Mouse (Mus musculus) urinary bladder, postnatal 14 days (tissue): ENCODE results near the gene Fars2.

Source experiments
- DNase-seq: peaks from one replicate; pipeline ENCODE4 v3.0.0; 2021; ENCODE audit warnings: low spot score

The Fars2 gene

DNA sequence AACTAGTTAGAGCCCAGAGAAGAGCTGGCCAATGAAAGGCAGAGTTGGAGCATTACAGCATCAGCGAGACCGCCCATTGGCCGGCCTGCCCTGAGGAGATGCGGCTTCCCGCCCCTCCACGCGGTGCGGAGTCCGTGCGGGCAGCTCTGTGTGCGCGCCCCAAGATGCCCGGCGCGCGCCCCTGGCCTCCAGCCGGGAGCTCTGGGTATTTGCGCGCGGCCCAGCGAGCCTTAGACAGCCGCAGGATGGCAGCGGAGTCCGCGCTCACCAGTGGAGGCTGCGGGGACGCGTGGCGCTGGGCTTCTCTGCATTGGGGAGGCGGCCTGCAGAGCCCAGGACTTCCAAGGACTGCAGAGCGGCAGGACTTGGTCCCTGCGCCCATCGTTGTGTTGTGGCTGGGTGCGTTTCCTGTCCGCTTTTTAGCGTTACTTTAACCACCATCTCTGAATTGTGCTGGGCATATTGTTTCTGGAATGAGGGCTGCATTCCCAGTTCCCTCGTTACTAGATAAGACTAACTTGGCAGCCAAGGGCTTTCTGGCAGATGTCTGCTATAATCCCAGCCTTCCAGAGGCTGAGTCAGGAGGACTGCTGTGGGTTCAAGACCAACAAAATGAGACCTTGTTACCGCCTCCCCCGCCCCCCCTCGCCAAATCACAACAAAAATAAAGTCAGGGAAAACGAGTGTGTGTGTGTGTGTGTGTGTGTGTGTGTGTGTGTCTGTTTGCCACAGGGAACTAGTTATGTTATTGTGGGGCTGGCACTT, 461.5 kb downstream of the Fars2 start:
- DNase-seq, result peak; percentile 46

DNA sequence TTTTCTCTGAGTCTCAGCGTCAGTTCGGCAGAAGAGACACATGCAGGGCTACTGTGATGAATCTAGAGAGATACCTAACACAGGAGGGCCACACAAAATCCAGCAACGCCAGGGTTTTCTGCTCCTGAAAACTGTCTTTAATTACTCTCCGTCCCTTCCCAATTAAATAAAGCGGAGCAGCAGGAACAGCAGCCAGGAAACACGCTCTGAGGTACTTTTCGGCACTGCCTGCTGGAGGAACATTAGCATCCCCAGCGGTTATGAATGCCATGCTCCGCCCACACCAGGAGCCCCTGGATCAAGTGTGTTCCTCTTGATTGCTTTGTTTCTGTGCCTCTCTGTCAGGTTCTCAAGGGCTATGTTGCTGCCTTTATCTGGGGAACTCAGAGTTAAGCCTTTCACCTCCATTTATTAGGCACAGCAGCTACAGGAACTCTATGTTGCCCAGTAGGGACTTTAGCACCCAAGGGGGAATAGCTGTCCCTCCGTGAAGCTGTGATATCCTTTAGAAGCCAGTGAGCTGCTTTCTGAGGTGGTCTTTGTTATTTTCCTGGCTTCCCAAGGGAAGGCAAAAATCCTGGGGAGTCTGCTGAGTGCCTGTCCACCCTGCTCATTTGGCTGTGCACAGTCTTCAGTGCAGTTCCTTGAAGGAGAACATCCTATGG, 465.3 kb downstream of the Fars2 start:
- no peak for DNase-seq

DNA sequence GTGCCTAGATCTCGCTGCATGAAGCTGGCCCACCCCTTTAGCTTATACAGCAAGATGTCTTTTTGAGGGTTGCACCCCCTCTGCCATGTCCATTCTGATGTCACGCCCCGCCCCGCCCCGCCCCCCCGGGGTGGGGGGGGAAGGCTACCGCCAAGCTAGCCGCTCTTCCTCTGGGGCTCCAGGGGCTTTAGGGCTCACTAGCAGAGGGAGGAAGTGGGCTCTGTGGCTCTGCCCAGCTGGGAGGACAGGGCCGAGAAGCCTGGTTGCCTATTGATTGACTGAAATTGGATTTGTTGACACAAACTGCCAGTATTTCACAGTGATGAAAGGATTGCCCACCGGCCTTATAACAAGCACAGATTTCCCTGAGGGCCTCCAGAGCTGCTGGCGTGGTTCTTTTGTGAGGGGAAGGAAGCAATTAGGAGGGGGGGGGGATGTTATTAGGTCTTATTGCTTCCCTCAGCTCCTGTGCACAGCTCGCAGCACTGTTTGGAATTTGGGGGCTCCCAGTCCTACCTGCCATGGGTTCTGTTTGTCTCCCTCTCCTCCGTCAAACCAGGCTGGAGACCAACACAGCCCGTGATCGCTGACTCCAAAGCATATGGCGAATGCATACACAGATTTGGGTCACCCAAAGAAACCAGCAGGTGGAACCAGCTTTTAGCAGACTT, 466.4 kb downstream of the Fars2 start:
- no peak for DNase-seq

DNA sequence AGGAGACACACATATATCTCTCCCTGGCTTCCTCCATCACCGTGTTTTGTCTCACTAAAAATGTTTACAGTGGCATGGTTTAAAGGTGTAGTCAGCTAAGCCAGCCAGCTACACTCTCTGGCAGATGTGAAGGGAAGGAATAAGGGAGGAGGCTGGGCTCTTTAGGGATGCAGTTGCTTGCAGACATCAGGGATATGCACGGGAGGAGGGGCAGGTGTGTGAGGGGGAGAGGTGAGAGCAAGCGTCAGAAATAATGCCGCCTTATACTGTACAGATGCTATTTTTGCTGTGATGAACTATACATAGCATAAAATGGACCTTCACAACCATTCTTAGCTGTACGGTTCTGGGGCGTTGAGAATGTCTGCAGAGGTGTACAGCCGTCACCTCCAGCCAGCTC, 467.0 kb downstream of the Fars2 start:
- no peak for DNase-seq

DNA sequence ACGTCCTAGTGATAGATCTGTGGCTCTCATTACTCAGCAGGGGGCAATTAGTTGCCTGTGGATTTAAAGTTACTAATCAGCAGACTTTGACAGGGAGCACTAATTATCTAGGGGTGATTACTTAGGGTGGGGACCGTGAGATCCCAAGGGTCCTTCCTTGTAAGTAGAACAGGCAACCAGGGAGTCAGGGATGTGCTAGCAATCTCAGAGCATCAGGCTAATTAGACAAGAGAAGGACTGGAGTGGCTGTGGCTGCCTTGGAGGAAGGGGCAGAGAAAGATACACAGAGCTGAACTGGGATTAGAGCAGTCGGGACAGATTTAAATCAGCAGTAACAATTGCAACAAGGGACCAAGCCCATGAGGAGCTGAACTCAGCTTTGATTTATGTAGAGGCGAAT, 471.9 kb downstream of the Fars2 start:
- no peak for DNase-seq

DNA sequence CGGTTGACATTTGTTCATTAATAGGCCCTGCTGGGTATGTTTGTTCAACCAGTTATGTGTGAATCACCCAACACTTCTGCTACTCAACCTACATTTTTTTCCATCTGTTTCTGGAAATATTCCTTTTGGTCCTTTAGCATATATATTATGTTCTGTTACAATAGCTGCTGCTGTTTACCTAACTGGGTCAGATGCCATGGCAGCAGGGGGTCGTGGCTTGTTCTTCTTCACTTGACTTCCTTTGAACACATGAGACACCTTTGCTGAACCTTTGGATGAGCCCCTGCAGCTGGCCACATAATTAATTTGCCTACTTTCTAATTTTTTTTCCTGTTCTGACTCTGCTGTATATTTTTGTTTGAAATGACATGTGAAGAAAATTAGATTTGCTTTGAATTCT, 475.1 kb downstream of the Fars2 start:
- no peak for DNase-seq

DNA sequence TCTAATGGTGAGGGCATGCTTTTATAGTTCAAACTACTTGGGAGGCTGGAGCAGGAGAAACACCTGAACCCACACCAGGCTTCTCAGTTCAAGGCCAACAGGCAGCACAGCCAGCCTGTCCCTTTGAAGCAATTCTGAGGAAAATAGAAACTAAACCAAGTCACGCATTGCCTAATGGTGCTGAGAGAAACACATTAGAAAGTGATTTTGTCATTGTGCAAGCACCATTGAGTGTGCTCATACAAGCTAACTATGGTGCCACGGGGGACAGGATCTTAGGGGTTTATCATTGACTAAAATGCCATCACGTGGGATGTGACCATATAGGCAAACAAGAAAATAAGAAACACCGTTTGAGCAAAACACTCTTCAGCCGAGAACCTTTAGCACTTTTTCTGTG, 489.5 kb downstream of the Fars2 start:
- no peak for DNase-seq

DNA sequence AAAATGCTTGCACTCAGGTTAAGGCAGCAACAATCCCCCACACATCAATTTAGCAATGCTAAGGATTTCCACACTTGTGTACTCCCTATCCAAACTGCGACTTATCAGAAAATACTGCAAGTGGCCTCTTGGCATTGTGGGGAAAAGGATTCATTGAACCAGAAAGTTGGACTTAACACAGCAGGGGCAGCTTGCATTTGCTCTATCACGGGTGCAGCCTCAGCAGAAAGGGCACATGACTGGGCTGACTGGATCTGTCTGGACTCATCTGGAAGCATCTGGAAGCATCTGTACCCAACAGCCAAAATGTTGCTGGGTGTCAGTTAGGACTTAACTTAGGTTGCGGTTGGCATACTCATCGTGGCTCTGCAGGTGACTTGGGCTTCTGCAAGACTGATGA, 490.7 kb downstream of the Fars2 start:
- DNase-seq, result no peak

DNA sequence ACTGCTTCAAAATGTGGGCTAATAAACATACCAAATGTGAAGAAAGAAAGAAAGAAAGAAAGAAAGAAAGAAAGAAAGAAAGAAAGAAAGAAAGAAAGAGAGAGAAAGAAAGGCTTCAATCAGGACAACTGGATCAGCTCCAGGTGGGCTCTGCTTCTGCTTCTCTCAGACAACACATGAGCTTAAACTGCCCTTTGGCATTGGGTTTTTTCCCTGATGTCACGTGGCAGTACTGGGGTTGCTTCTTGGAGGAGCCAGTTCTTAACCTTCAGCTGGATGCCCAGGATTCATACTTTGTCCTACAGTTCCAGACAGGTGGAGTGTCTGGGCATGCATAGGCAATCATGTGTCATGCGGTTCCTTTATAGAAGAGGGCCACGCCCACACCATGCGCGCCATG, 493.2 kb downstream of the Fars2 start:
- DNase-seq, result no peak

DNA sequence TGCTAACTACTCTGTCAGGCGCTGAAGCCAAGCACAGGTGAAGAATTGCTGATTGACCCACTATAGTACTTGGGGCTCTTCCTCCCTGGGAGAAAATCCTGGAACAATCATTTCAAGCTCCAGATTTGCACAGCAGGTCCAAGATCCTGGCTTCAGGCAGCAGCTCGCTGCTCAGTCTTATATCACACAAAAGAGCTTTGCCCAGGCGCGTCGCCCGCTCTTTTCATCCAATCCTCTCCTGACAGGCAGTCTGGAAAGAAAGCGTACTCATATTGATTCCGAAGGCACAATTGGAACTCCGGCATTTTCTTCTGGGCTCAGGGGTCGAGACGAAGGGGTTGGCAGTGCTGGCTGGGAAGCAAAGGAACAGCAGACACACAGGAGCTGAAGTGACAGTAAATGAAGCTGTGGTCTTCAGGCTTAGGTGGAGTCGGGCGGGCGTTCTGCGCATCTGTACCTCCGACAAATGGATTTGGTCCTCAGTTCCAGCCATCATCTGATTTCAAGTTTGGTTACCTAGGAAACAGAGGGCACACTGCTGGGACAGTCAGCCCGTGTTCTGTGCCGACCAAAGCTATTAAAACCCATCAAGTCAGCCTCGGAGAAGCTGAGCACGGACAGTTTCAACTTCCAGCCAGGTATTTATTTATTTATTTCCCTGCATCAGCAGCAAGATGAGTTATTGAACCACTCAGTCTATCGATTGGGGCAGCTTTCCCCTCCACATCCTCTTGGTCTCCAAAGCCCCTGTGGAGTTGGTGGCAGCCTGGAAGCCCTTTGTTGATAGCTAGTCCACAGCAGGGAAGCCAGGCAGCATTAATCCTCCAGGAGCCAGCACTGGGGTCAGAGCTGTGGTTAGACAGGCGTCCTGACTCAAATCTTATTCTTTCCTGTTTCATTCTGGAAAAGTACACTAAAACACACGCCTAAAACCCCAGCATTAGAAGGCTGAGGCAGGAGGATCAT, 495.9 kb downstream of the Fars2 start:
- no peak for DNase-seq

DNA sequence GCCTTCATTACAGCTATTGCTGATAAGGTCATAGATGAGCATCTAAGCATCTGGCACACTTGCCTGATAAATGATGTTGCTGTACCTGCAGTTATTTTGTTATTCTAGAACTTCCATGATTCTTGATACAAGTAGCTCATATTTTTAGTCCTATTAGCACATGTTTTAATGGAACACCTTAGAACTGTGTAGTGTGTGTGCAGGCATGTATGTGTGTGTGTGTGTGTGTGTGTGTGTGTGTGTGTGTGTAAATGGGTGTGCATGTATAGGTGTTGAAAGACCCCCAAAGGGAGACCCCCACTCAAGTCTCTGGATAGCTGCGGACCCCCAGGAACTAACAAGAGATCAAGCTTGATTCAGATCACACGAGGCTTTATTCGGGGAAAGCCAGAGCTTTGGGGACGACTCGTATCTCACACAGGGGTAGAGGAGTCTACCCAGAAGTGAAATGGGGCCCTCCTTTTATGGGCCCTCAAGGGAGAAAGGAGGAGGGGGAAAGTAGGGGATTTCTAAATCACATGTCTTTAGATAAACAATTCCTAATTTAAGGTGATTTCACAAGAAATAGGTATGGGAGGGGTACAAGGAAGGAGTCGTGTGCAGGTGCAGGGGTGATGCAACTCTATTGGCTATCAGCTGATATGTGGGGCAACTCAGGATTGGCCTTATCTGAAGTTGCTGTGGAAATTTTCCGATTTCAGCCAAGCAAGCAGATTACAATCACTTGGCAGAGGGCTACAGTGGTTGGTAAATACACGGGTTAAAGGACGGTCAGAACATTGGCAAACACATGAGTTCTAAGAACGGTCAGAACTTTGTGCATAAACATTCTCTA, 503.5 kb downstream of the Fars2 start:
- peak; percentile 64 for DNase-seq

DNA sequence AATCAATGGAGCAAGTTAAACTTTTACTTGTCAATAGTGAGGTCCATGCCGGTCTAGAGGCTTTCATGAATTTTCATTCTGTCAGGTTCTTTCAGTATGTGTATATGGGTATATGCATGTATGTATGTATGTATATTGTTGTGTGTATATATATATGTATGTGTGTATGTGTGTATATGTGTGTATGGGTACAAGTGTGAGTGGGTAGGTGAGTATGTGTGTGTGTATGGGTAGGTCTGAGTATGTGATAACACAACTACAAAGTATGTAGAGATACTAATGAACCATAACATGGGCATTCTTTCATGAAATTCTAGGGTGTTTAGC, 504.1 kb downstream of the Fars2 start:
- no peak for DNase-seq

DNA sequence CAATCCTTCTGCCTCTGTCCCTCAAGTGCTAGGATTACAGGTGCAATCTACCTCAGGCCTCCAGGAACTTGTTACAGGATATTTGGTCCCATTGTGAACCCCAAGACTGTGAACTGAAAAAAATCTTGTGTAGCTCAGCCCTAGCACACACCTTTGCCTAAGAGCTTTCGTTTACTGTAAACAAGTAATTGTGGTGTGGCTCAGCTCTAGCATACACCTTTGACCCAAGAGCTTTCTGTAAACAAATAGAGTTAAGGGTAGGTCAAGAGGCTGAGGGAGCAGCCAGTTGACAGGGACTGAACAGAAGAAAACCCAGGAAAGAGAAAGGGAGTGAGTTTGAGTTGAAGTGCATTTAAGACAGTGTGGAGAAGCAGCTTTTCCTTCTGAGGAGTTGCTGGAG, 506.3 kb downstream of the Fars2 start:
- DNase-seq, result no peak

DNA sequence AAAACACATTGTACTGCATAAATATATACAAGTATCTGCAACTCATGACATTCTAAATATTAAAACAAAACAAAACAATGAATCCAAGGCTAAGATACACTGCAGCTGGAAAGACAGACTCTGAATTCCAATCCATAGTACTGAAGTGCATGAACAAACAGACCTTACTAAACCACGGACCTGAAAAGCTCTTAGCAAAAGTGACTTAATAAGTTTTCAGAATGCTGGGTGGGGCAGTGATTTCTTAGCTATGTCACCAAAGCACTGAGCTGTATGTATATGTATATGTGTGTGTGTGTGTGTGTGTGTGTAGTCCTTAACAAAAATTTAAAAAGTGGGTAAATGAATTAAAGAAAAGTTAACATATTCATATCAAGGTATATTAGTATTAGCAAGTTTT, 511.9 kb downstream of the Fars2 start:
- no peak for DNase-seq

DNA sequence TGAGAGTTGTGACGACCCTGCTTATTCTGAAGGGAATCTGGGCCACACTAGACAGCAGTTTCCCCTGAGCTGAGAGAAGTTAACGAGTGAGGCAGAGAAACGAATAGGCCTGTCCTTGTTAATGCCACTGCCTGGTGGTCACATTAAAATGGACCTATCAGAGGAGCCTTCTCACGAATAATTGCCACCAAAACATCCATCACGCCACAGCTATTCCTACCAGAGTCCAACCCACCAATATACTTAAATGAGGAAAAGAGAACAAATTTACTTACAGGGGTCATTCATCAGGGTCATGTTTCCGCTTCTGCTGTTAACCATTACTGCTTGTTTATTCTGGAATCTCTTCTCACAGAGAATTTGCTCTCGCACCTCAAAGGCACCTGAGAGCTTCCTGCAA, 531.0 kb downstream of the Fars2 start:
- no peak for DNase-seq

DNA sequence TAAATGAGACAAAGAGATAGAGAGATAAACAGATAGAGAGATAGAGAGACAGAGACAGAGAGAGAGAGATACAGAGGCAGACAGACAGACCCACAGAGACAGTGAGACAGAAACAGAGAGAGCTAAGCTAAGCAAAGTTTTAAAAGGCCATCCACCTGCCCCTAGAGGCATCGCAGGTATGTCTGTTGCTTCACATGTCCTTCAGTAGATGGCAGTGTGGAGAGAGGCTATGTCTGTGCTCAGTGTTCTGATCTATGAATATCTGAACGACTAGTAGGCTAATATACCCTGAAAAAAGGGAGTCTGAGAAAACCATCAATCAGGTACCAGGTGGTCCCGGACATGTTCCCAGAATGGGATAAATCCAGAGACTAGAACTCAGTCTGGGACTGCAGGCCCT, 537.0 kb downstream of the Fars2 start:
- no peak for DNase-seq

DNA sequence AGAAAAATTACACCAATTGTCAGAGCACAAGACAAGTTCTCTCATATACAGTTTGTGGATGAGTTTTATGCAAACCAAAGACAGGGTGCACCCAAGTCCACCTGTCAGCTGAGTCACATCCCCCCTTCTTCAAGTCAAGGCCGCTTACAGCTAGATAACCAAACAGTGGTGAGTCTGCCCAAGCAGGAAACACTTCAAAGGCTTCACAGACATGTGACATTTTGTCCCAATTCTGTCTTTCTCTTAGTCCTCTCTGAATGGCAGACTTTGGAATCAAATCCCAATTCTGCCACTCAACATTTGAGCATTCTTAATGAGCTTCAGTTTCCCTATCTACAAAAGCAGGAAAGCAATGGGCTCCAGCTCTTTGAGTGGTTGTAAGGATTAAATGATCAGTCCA, 562.1 kb downstream of the Fars2 start:
- no peak for DNase-seq

DNA sequence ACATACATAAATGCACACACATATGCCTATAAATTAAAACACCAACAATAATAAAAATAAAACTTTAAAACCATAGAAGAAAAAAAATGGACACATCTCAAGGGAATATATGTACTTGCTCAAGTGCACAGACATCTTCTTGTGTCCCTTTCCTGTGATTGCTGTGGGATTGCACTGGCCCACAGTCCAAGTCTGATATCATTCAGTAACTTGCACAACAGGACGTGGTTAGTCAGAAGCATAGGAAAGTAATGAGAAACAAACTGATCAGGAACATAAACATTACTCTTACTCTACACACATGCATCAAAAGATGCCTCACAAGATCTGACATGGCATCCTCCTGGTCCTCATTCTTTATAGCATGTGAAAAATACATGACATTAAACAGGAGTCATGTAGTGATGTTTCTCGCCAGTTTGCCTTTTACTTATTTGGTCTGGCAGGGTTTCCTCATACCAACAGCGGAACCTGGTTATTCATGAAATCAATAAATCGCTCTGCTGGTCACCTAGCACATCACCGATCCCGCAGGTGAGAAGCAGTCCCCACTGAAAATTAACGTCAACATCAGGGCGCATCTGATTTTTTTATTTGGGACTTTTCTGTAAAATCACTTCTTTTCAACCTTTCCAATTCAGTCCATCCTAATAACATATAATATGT, 563.6 kb downstream of the Fars2 start:
- no peak for DNase-seq

DNA sequence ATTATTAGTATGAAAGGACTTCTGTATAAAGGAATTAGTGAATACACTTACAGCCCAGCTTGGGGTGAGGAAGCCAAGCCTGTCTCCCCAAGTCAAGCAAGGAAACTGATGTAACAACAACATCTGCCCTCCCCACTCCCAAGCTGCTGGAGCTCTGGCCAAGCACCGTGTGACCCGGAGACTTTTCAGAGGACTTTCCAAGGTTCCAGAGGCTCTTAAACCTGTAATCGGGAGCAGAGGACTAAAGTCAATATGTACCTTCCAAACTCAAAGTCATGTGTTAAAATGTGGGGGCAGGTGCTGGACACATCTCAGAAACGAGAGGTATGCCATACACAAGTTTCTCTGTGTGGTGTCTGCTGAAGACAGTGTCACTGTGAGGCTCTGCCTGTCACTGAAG, 566.4 kb downstream of the Fars2 start:
- DNase-seq, result no peak

DNA sequence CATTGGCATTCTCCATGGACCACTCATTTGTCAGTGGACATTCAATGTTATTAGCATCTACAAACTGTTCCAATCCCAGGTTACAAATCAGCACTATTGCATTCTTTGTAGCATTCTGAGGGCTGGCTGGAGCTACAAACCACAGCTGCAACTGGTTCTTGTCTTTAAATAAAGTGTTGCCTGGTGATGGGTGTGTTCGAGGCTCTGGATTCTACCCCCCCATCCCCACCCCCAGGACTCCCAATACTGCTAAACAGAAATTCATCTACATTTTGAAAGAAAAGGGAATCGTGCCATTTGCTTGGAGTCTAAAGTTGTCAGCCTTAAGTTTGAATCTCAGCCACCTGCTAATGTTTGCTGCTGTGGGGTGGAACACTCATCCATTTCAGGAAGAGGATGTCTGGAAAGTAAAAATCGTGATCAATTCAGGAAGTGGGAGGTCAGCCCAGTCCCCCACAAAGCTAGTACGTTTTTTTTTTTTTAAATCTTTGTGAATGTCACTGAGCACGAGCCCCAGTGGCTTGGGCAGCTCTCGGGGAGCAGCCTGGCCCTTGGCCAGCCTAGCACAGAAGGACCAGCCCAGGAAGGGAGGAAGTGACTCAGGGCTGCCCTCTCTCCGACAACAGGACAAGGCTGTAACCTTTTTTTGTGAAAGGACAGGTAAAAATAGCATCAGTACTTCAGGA, 578.4 kb downstream of the Fars2 start:
- DNase-seq, result peak; percentile 24
